Mouse (Mus musculus) right cerebral cortex, postnatal 14 days (tissue): Measurements from ENCODE around the gene Akap6.

Experiments used
- DNase-seq: peaks from one replicate; pipeline ENCODE4 v3.0.0; 2022

Gene Akap6

GRCm38 (mm10) chr12:53057606-53058005 lies 358.4 kb downstream of the Akap6 start:
- DNase-seq = no peak

GRCm38 (mm10) chr12:53060903-53061302 lies 361.7 kb downstream of the Akap6 start:
- DNase-seq = no peak

- no peak for DNase-seq
Observed at GRCm38 (mm10) chr12:53061466-53062124, 362.4 kb downstream of the Akap6 start.

GRCm38 (mm10) chr12:53063003-53063402 lies 363.8 kb downstream of the Akap6 start:
- no peak for DNase-seq

- no peak for DNase-seq
Observed at GRCm38 (mm10) chr12:53064241-53064760, 365.1 kb downstream of the Akap6 start.

GRCm38 (mm10) chr12:53065031-53065785 lies 366.0 kb downstream of the Akap6 start:
- no peak for DNase-seq

- DNase-seq = no peak
Observed at GRCm38 (mm10) chr12:53066321-53066720, 367.1 kb downstream of the Akap6 start.

GRCm38 (mm10) chr12:53070907-53071306 lies 371.7 kb downstream of the Akap6 start:
- DNase-seq = no peak

GRCm38 (mm10) chr12:53076595-53077400 lies 377.6 kb downstream of the Akap6 start:
- no peak for DNase-seq

GRCm38 (mm10) chr12:53085789-53086188 lies 386.6 kb downstream of the Akap6 start:
- DNase-seq = no peak

GRCm38 (mm10) chr12:53112276-53112675 lies 413.1 kb downstream of the Akap6 start:
- no peak for DNase-seq

- DNase-seq = no peak
Observed at GRCm38 (mm10) chr12:53119352-53119751, 420.2 kb downstream of the Akap6 start.

GRCm38 (mm10) chr12:53124131-53124530 lies 424.9 kb downstream of the Akap6 start:
- peak; percentile 24 for DNase-seq

GRCm38 (mm10) chr12:53124696-53125095 lies 425.5 kb downstream of the Akap6 start:
- no peak for DNase-seq

GRCm38 (mm10) chr12:53125286-53125685 lies 426.1 kb downstream of the Akap6 start:
- DNase-seq = no peak

- DNase-seq = no peak
Observed at GRCm38 (mm10) chr12:53134196-53134595, 435.0 kb downstream of the Akap6 start.

GRCm38 (mm10) chr12:53137331-53137730 lies 438.1 kb downstream of the Akap6 start:
- DNase-seq = no peak

- no peak for DNase-seq
Observed at GRCm38 (mm10) chr12:53144122-53144695, 445.0 kb downstream of the Akap6 start.

- no peak for DNase-seq
Observed at GRCm38 (mm10) chr12:53144760-53145159, 445.6 kb downstream of the Akap6 start.

GRCm38 (mm10) chr12:53145516-53145915 lies 446.3 kb downstream of the Akap6 start:
- no peak for DNase-seq

GRCm38 (mm10) chr12:53146460-53147050 lies 447.4 kb downstream of the Akap6 start:
- DNase-seq = peak; percentile 25

- no peak for DNase-seq
Observed at GRCm38 (mm10) chr12:53147696-53148095, 448.5 kb downstream of the Akap6 start.
